Mouse (Mus musculus): ENCODE data around the gene Clec4a4. TPM values are rescaled to one million over a fixed set of nuclear protein-coding genes. Genes with fewer than 3 reads are reported as not detected.

The Clec4a4 gene
- polyA plus RNA-seq, 1 experiment: not detected

- Histone ChIP-seq H3K27me3 (ENCODE audit: control insufficient read depth, insufficient read depth, low read length) (no peaks in the 10 kb centered on the region), H3K27ac (ENCODE audit: insufficient read depth, low read depth, low read length) (no peak within 1 kb of the TSS), H3K4me1 (ENCODE audit: control insufficient read depth, insufficient read depth, insufficient read length, low read length) (no peaks in the 10 kb centered on the region), H3K4me3 (ENCODE audit: low read depth, low read length) (no peak within 1 kb of the TSS), H3K36me3 (ENCODE audit: control insufficient read depth, insufficient read depth, low read length) (no peaks in the 10 kb centered on the region)
- TF ChIP-seq POLR2A (IDR thresholded peaks at IDR 0.05; ENCODE audit: low read depth, low read length): no peak
- TF ChIP-seq CTCF (IDR thresholded peaks at IDR 0.05; ENCODE audit: extremely low read depth, insufficient read length, insufficient replicate concordance, low read depth, low read length): no peak
- 75% methylated on average over 2 of the region's 2 CpGs for WGBS
Observed at GRCm38 (mm10) chr6:123049742-123050372, 59.7 kb downstream of the Clec4a4 start, which contains the start of gene Clec4b1. Gene Clec4b1 (plus strand): TSS chr6:123049962.

Other genes starting within 250 kb of the Clec4a4 start
- gene Slc2a3, start 188.7 kb upstream of the Clec4a4 start, polyA plus RNA-seq (2012; rRNA removed): 1.0 and 1.3 TPM in 2 replicates
- gene Foxj2, start 170.5 kb upstream of the Clec4a4 start, polyA plus RNA-seq (2012; rRNA removed): 5.9 and 12.3 TPM in 2 replicates
- gene C3ar1, start 134.2 kb upstream of the Clec4a4 start, polyA plus RNA-seq (2012; rRNA removed): 1.2 and 1.8 TPM in 2 replicates
- 5.1 and 8.6 TPM in 2 replicates for gene Necap1, start 115.9 kb upstream of the Clec4a4 start, polyA plus RNA-seq (2012; rRNA removed)
- 0.29 and 0.65 TPM in 2 replicates for gene Clec4a1, start 68.5 kb upstream of the Clec4a4 start, polyA plus RNA-seq (2012; rRNA removed)
- gene Clec4a3, start 37.9 kb upstream of the Clec4a4 start, polyA plus RNA-seq (2012; rRNA removed): 0.08 and 0.27 TPM in 2 replicates
- 0.27 TPM in 1 of 2 replicates, not detected in the other for gene Clec4b1, start 59.6 kb downstream of the Clec4a4 start, polyA plus RNA-seq (2012; rRNA removed)
- gene Clec4a2, start 116.1 kb downstream of the Clec4a4 start, polyA plus RNA-seq (2012; rRNA removed): 0.56 and 0.60 TPM in 2 replicates
- gene Clec4b2, start 182.5 kb downstream of the Clec4a4 start, polyA plus RNA-seq (2012; rRNA removed): not detected in 2 replicates
- 0.66 and 0.75 TPM in 2 replicates for gene Clec4n, start 239.5 kb downstream of the Clec4a4 start, polyA plus RNA-seq (2012; rRNA removed)

Measured in small intestine, adult 2 months (tissue).